Mouse (Mus musculus) limb, embryonic 14.5 days (tissue): Measurements from ENCODE around the gene Gabarap. TPM values are rescaled to one million over a fixed set of nuclear protein-coding genes. Genes with fewer than 3 reads are reported as not detected.

ENCODE experiments used
- ATAC-seq: fragments of 200-750 bp; cut with Nextera tagmentation; 2 replicates; pipeline ENCODE4 v1.8.0; 2017; ENCODE audit warnings: low read depth, moderate number of reproducible peaks, moderate TSS enrichment; ENCODE audit not compliant: low FRiP score
- DNase-seq: peaks from one replicate; pipeline ENCODE4 v3.0.0-alpha.2; 2015; ENCODE audit warnings: low spot score
- H3K27ac ChIP-seq: fragments of 300-500 bp; sonication (generic); replicated peaks from 2 replicates; pipeline ENCODE4 v1.5.1; 2014; ENCODE audit warnings: low read depth, mild to moderate bottlenecking, low read length, moderate library complexity, mixed read lengths
- H3K27me3 ChIP-seq: fragments of 300-500 bp; sonication (generic); 2 replicates; pipeline ENCODE4 v1.6.1; 2014; ENCODE audit warnings: low read length, mixed read lengths; ENCODE audit not compliant: control insufficient read depth, insufficient read depth
- H3K36me3 ChIP-seq: fragments of 300-500 bp; sonication (generic); 2 replicates; pipeline ENCODE4 v1.6.1; 2014; ENCODE audit warnings: mild to moderate bottlenecking, low read length, moderate library complexity, mixed read lengths; ENCODE audit not compliant: control insufficient read depth, insufficient read depth
- H3K4me1 ChIP-seq: fragments of 300-500 bp; sonication (generic); 2 replicates; pipeline ENCODE4 v1.6.1; 2014; ENCODE audit warnings: antibody characterized with exemption, low read length, mixed read lengths; ENCODE audit not compliant: control insufficient read depth, insufficient read depth
- H3K4me2 ChIP-seq: fragments of 300-500 bp; sonication (generic); replicated peaks from 2 replicates; pipeline ENCODE4 v1.6.1; 2014; ENCODE audit warnings: low read depth, mild to moderate bottlenecking, low read length, moderate library complexity; ENCODE audit not compliant: severe bottlenecking
- H3K4me3 ChIP-seq: fragments of 300-500 bp; sonication (generic); replicated peaks from 2 replicates; pipeline ENCODE4 v1.5.1; 2014; ENCODE audit warnings: low read length
- H3K9ac ChIP-seq: fragments of 300-500 bp; sonication (generic); 2 replicates; pipeline ENCODE4 v1.6.1; 2014; ENCODE audit warnings: mild to moderate bottlenecking, low read depth, low read length, moderate library complexity; ENCODE audit not compliant: severe bottlenecking
- H3K9me3 ChIP-seq: fragments of 300-500 bp; sonication (generic); 2 replicates; pipeline ENCODE4 v1.6.1; 2016; ENCODE audit warnings: low read length; ENCODE audit not compliant: control insufficient read depth
- POLR2A ChIP-seq: fragments of 200-500 bp; IDR thresholded peaks from 2 replicates; pipeline ENCODE4 v1.8.0; 2012; ENCODE audit warnings: inconsistent platforms, mild to moderate bottlenecking, moderate library complexity, borderline replicate concordance; ENCODE audit not compliant: insufficient read depth, insufficient read length; ENCODE audit errors: extremely low read depth
- WGBS: fragments of 180-500 bp; shearing (Covaris S2); extraction: QIAGEN DNeasy Blood & Tissue Kit; methylation state at CpG from one replicate; pipeline ENCODE4 v1.1.7; 2014; 5-methylcytosine and 5-hydroxymethylcytosine counted together
- polyA plus RNA-seq, 2 experiments: library from polyadenylated mRNA; depleted of rRNA in 1 of 2; stranded (reverse) in 1 of 2; unstranded in 1 of 2; fragments of >200 nt; fragmentation: Nextera tagmentation in 1 of 2; extraction: Ambion mirVana in 1 of 2; gene quantifications; 2 replicates each; pipeline versions ENCODE4 v1.2.1 to v1.2.3; 2012 to 2014

Gene Gabarap
- polyA plus RNA-seq, 2 experiments: 431 to 574 TPM

DNA sequence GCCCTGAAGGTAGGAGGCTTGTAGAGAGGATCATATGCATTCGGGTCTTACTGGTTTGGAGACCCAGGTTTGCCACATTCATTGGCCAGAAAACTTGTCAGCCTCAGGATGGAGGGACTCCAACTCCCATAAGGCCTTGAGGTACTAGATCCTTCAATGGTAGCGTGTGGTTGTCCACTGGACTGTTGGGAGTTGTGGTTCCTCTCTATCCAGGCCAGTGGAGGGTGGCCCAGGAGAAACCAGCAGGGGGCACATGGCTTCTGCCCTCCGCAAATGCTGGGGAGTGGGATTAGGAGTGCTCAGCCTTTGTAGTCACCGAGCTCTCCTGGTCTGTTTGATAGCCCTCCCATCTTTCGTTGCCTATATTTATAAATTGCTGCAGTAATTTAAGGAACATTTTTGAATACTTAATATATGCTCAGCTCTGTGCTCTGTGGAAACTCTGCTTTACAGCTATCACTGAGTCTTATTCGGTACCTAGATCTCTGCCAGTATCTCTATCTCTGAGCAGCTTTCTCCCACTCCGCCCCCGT, 29.9 kb downstream of the Gabarap start:
- Histone ChIP-seq H3K27ac (peak overlapping the region; percentile 63), H3K9me3 (no peaks in the 10 kb centered on the region), H3K4me1 (peaks cover 49% of the 10 kb centered on the region), H3K27me3 (no peaks in the 10 kb centered on the region), H3K9ac (0 out of 2 replicates have a peak overlapping the region, but pooled peaks have one; percentile 21), H3K36me3 (no peaks in the 10 kb centered on the region), H3K4me2 (peak overlapping the region; percentile 89), H3K4me3 (peak overlapping the region; percentile 79)
- ATAC-seq: peak; percentile 60
- DNase-seq: peak; percentile 89
- 0% methylated on average over 8 of the region's 8 CpGs for WGBS
- TF ChIP-seq POLR2A: no peak

GRCm38 (mm10) chr11:70021264-70022132, 30.6 kb downstream of the Gabarap start:
- Histone ChIP-seq H3K4me1 (peaks cover 56% of the 10 kb centered on the region), H3K9ac (0 out of 2 replicates have a peak overlapping the region, but pooled peaks have one; percentile 21)
- 2% methylated on average over 40 of the region's 40 CpGs for WGBS

DNA sequence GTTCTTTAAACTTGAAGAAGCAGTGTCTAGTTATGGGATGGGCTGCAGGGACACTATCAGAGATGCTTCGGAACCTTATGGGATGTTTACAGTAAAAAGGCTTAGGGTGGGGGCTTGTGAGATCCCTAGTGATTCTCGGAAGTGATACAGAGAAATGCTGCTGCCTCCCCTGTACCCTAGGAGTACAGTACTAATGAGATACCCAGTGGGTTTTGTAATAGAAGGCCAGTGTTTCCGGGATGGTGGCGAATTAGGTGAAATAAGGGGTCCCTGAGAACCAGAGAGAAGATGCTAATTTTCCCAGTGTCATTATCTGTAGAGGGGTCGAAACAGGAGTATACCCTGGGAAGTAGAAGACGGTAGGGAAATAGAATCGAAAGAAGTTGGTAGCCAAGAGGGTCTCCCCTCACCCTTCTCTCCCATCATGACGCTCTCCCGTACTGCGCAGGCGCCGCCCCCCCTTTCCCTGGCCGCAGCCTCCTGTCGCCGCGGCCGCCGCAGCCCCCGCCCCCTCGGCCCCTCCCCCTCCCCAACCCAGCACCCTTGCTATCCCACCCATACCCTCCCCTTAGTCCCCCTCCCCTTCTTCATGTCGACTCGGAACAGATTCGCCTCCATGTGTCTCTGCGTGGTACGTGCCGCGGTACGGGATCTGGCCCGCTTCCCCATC, 32.7 kb downstream of the Gabarap start:
- Histone ChIP-seq H3K27ac (no peak overlapping the region), H3K4me3 (peak overlapping the region; percentile 30), H3K4me2 (peak overlapping the region; percentile 62), H3K36me3 (no peaks in the 10 kb centered on the region), H3K9ac (peak overlapping the region; percentile 52), H3K27me3 (no peaks in the 10 kb centered on the region), H3K9me3 (no peaks in the 10 kb centered on the region), H3K4me1 (peaks cover 67% of the 10 kb centered on the region)
- WGBS: 10% methylated on average over 11 of the region's 29 CpGs
- no peak for TF ChIP-seq POLR2A
- DNase-seq (no peak), ATAC-seq (no peak)

More at GRCm38 (mm10) chr11:70021264-70022132, 30.6 kb downstream of the Gabarap start:
- no peaks in the 10 kb centered on the region for H3K27me3 ChIP-seq
- no peak for TF ChIP-seq POLR2A
- ATAC-seq (peak; percentile 72), DNase-seq (peak; percentile 99)
- peak overlapping the region; percentile 89 for H3K4me2 ChIP-seq
- no peaks in the 10 kb centered on the region for H3K36me3 ChIP-seq
- H3K9me3 ChIP-seq: no peaks in the 10 kb centered on the region
- peak overlapping the region; percentile 63 for H3K27ac ChIP-seq
- H3K4me3 ChIP-seq: peak overlapping the region; percentile 79

DNA sequence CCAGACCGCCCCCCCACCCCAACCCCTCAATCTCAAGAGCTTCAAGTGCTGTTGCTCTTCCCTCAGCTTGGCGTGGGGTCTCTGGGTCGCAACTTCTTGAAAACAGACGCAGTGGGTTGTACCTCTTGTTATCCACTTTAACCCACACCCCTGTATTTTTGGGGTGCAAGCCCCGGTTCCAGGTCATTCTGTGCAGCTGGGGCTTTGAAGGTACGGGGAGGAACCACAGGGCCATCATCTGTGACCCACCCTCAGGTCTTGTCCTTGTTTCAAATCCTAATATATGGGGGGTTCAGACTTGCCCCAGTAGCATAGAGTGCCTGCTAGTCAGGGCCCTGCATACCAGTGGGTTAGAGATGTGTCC, 33.2 kb downstream of the Gabarap start:
- Histone ChIP-seq H3K9me3 (no peaks in the 10 kb centered on the region), H3K27ac (no peak overlapping the region), H3K4me3 (peak overlapping the region; percentile 30), H3K27me3 (no peaks in the 10 kb centered on the region), H3K4me1 (peaks cover 69% of the 10 kb centered on the region), H3K4me2 (peak overlapping the region; percentile 62), H3K36me3 (no peaks in the 10 kb centered on the region), H3K9ac (peak overlapping the region; percentile 52)
- 20% methylated on average over 5 of the region's 6 CpGs for WGBS
- no peak for TF ChIP-seq POLR2A
- DNase-seq (no peak), ATAC-seq (no peak)

GRCm38 (mm10) chr11:70026689-70027088, 35.7 kb downstream of the Gabarap start:
- H3K9ac ChIP-seq: no peak overlapping the region
- ATAC-seq (peak; percentile 42), DNase-seq (peak; percentile 71)
- peak overlapping the region; percentile 44 for H3K4me2 ChIP-seq
- H3K36me3 ChIP-seq: peaks cover 16% of the 10 kb centered on the region
- peak overlapping the region; percentile 30; the same call in 1 of the 2 replicates for H3K27ac ChIP-seq
- peaks cover 62% of the 10 kb centered on the region for H3K4me1 ChIP-seq
- 2% methylated on average over 15 of the region's 19 CpGs for WGBS
- H3K4me3 ChIP-seq: peak overlapping the region; percentile 20
- H3K27me3 ChIP-seq: no peaks in the 10 kb centered on the region
- H3K9me3 ChIP-seq: no peaks in the 10 kb centered on the region
- no peak for TF ChIP-seq POLR2A
